Mouse (Mus musculus): ENCODE measurements at regions not wholly inside any gene's neighbourhood (a gene's known extent, or its start where the extent isn't known, plus 50 kb on each side); places are given as distances from the start of the nearest gene placed in this dataset.

GRCm38 (mm10) chr17:75894934-75895333, 343.2 kb upstream of the Fam98a start:
- no peak for DNase-seq

- DNase-seq: no peak
Observed at GRCm38 (mm10) chr17:75893559-75893958, 341.8 kb upstream of the Fam98a start.

GRCm38 (mm10) chr17:75892156-75892555, 340.4 kb upstream of the Fam98a start:
- DNase-seq: no peak

DNA sequence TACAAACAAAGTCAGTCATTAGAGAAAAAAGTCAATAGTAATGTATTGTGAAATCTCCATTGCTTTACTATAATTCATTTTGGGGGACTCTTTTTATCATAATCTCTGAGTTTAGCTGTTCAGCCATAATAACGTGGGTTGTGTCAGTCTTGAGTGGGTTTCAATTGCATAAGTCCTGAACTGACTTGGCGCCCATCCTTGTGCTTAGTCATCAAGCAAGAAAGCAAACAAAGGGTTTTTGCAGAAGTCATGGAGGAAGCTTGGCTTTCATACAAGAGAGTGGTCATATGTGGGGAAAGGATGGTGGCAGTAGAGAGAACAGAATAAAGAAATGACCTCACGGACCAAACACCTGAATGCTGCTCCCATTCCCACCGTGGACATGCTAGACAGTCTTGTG, 339.8 kb upstream of the Fam98a start:
- no peak for DNase-seq

DNA sequence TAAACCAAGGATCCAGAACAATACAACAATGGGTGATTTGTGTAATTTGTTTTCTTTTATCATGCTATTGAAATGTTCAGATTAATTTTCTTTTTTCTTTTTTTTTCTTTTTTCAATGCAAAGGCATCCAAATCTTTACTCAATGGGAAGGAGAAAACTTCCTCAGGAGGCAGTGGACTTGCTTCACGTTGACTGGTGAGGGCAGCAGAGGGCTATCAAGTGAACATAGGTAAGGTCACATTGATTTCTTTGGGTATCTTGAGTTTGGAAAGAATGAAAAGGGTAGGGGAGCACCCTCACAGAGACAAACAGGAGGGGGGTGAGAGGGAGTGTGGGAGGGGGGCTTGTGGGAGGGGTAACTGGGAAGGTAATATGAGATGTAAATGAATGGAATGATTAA, 326.1 kb upstream of the Fam98a start:
- DNase-seq: no peak

- no peak for DNase-seq
Observed at GRCm38 (mm10) chr17:75876895-75877294, 325.1 kb upstream of the Fam98a start.

DNA sequence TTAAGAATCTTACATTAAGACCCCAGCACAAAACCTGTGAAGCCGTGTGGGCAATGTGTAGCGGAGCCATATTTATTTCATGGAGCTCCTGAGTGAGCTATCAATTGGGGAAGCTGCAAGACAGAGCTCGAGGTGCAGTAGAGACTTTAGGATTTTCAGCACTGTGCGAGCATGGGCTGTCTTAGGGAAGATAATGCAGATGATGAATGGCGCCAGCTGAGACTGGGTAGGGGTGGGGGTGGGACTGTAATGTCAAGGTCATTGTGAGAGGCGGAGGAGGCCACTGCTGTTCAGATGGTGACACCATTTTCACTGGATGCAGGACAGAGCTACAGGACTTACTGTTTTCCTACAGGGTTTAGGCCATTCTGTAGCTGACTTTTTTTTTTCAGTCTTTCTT, 322.8 kb upstream of the Fam98a start:
- DNase-seq: no peak

GRCm38 (mm10) chr17:75870492-75870891, 318.7 kb upstream of the Fam98a start:
- DNase-seq: peak; percentile 17 to 24

DNA sequence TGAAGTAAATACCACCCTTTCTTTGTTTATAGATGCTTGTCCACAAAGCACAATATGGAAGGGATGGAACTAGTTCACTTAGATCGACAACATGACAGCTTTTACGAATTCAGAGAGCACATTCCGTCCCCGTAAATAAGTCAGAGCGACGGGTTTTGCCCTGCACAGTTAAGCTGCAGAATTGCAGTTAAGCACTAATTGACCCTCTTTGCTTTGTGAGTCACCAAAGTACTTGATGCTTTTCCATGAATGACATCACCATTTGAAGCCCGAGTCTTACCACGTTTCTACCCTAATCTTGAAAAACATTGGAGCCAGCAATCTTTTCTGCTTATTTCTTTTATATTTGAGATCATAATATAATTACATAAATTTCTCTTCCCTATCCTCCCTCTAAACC, 305.3 kb upstream of the Fam98a start:
- no peak for DNase-seq

GRCm38 (mm10) chr17:75815997-75816626, 264.4 kb upstream of the Fam98a start:
- no peak for DNase-seq

- no peak for DNase-seq
Observed at GRCm38 (mm10) chr17:75812163-75812562, 260.4 kb upstream of the Fam98a start.

DNA sequence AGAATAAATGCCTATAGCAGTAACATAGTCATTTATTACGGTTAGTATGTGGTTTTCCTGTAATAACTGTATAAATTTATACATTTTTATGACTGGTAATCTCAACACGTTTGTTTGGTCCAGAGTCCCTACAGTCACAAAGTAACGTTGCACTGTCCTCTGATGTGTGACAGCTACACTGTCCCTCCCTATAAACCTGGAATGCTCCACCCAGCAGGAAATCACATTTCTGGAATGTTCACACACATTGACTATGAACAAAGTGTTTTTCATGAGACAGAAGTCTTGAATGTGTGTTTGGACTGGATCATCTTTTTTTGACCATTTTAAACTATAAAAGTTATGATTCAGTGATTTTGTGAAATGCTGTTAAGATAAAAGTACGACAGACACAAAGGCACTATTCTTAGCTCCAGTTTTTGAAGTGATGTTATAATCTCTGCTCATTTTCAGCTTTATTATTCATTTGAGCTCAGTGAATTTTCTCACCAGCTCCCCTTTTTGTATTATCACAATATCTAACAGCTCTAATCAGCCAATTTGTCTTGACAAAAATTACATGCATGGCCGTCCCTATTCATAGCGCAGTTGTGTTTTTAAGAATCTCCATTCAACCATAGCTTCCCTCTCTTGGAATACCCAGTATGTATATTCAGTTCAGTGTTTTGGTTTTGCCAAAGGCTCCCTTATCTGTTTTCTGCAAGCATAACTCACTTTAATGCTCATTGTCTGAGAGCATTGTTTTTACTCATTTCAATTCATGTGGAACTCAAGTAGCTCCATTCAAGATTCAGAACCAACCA, 257.0 kb upstream of the Fam98a start:
- no peak for DNase-seq

DNA sequence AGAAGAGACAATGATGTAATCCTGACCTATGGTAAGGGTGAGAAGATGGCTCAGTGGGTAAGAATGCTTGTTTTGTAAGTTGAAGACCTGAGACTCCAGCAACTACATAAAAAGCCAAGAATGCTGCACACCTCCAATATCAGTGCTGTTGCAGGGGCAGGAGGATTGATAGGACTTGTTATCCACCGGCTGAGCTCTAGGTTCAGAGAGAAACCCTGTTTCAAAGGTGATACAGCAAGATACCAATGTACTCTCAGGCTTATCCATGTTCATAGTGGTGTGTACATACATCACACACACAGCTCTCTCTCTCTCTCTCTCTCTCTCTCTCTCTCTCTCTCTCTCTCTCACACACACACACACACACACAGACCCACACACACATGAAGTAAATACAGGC, 256.3 kb upstream of the Fam98a start:
- DNase-seq: no peak

GRCm38 (mm10) chr17:75804358-75804757, 252.6 kb upstream of the Fam98a start:
- DNase-seq: no peak

DNA sequence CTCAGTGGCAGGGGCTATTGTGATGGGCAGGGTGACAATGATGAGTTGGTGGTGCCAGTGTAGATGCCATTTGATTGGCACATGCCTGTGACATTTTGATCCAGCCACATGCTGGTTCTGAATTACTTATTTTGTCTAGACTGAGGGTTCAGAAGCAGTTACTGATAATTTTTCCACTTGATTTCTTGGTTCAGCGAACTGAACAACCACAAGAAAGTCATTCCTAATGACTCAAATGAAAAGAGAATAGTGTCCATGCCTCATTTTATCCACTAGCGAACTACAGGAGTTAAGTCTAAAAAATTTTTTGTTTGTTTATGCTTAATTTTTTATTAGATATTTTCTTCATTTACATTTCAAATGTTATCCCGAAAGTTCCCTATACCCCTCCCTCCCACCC, 244.6 kb upstream of the Fam98a start:
- no peak for DNase-seq

GRCm38 (mm10) chr17:75795772-75796171, 244.0 kb upstream of the Fam98a start:
- DNase-seq: no peak

- DNase-seq: no peak
Observed at GRCm38 (mm10) chr17:75779770-75780169, 228.0 kb upstream of the Fam98a start.

- DNase-seq: no peak
Observed at GRCm38 (mm10) chr17:75776611-75777010, 224.9 kb upstream of the Fam98a start.

DNA sequence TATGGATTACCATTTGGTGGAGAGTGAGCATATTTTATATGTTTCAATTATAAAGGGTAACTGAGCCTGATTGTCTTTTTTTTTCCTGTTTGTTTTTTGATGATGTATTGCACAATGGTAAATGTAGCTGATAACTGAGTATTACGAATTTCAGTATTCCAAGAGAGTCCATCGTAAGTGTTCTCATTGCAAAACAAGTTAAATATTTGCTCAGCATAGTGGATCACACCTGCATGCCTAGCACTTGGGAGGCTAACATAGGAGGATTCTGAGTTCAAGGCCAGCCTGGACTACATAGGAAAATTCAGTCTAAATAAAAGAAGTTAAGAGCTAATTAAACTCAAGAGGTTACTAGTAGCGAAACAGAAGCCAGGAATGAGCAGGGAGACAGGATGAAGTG, 223.8 kb upstream of the Fam98a start:
- no peak for DNase-seq

- no peak for DNase-seq
Observed at GRCm38 (mm10) chr17:75772861-75773260, 221.1 kb upstream of the Fam98a start.

DNA sequence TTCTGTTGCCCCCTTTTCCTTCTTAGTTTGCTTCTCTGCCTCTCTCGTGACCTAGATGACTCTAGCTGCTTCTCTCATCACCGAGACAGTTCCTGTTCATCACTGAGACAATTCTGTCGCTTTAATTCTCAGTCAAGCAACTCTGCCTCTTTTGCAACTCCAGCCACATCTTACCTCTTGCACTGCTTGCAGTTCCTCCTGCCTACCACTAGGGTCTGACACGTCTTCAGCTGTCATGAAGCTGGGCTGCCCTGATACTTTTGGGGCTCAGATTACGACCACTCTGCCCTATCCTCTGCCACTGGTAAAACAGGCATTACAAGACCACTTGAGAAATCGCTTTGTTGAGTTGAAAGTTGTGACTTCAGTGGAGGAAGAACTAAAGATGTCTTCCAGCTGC, 216.9 kb upstream of the Fam98a start:
- DNase-seq: no peak

DNA sequence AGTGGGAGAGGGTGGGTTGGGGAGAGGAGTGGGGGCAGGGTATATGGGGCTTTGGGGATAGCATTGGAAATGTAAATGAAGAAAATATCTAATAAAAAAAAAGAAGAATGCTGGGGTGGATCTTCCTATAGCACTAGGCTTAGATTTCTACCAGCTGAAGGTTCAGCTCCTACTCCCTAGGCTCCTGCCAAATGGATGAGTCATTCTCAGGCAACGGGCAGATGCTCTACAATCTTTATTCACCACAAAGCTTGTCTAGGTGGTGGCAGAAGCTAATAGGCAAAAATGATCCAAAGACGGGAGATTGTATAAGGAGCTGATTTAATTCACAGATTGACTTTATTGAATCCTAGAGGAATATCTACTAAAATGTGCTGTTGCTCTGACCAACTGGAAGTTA, 211.6 kb upstream of the Fam98a start:
- DNase-seq: no peak

DNA sequence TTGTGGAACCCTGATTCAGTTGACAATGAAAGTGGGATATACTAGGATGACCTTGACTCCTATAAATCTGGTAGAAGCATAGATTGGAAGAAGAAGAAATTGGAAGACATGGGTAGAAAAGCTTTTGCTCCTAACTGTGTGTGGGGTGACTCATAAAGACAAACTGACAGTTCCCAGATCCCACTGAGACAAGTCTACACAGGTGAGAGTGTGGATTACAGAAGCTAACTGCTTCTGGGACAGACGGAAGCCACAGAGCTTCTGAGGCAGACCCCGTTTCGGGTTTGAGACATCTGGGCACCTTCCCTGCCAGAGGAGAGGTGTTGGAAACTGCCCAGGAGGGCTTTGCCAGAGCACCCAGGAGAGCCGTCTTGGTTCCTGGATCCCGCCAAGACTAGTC, 204.7 kb upstream of the Fam98a start:
- DNase-seq: no peak

GRCm38 (mm10) chr17:75716458-75716857, 164.7 kb upstream of the Fam98a start:
- DNase-seq: no peak

- DNase-seq: no peak
Observed at GRCm38 (mm10) chr17:75714578-75714977, 162.8 kb upstream of the Fam98a start.
